Mouse (Mus musculus) 416B (cell line): ENCODE measurements at regions not wholly inside any gene's neighbourhood (a gene's known extent, or its start where the extent isn't known, plus 50 kb on each side); places are given as distances from the start of the nearest gene placed in this dataset.
A peak's percentile ranks its signal among the peaks of the same experiment; 100 is the strongest.

Experiments
- DNase-seq: peaks from one replicate; pipeline ENCODE4 v3.0.0; 2011; ENCODE audit warnings: low read depth

GRCm38 (mm10) chr1:174999265-175000200 lies 77.9 kb upstream of the Grem2 start:
- DNase-seq = peak; percentile 13

- no peak for DNase-seq
Observed at GRCm38 (mm10) chr1:174992520-174992919, 70.9 kb upstream of the Grem2 start.

- DNase-seq = no peak
Observed at GRCm38 (mm10) chr1:174988590-174988989, 67.0 kb upstream of the Grem2 start.

GRCm38 (mm10) chr1:174971895-174972294 lies 50.3 kb upstream of the Grem2 start:
- no peak for DNase-seq
